ENCODE assay signal across 23 mouse cellular contexts in genomic region chr10:25961066-25961465, GRCm38 (mm10).
"Had no signal": no experiment of that assay in that cellular context is flagged by ENCODE, and none has a peak within 500 bp of the region (broad histone marks: within the 10 kb centered on the region; RNA-seq: fewer than 3 reads in every experiment).

No protein-coding gene starts in this region.

- H3K27me3 ChIP-seq: heart, embryonic 12.5 days; hindbrain, embryonic 13.5 days; hindbrain, embryonic 15.5 days; kidney, embryonic 15.5 days; limb, embryonic 13.5 days; limb, embryonic 15.5 days; liver, embryonic 12.5 days had no signal

- H3K4me3 ChIP-seq: heart, embryonic 10.5 days; heart, embryonic 12.5 days; hindbrain, embryonic 13.5 days; hindbrain, embryonic 15.5 days; kidney, embryonic 15.5 days; limb, embryonic 13.5 days; limb, embryonic 15.5 days; liver, embryonic 12.5 days had no signal

- H3K9me3 ChIP-seq: heart, embryonic 10.5 days; hindbrain, embryonic 13.5 days; hindbrain, embryonic 15.5 days; kidney, embryonic 15.5 days; limb, embryonic 13.5 days; limb, embryonic 15.5 days; liver, embryonic 12.5 days had no signal

- H3K27ac ChIP-seq: heart, embryonic 10.5 days; hindbrain, embryonic 13.5 days; hindbrain, embryonic 15.5 days; hindbrain, postnatal 0 days; kidney, embryonic 15.5 days; kidney, postnatal 0 days; limb, embryonic 13.5 days; limb, embryonic 15.5 days; liver, embryonic 12.5 days; liver, embryonic 14.5 days had no signal

- H3K4me1 ChIP-seq: heart, embryonic 10.5 days; heart, embryonic 12.5 days; hindbrain, embryonic 15.5 days; kidney, embryonic 15.5 days; limb, embryonic 13.5 days; limb, embryonic 15.5 days; liver, embryonic 12.5 days had no signal

- ATAC-seq: hindbrain, postnatal 0 days; liver, embryonic 12.5 days had no signal

- H3K9ac ChIP-seq: heart, embryonic 12.5 days; hindbrain, embryonic 13.5 days; hindbrain, embryonic 15.5 days; kidney, embryonic 15.5 days; limb, embryonic 13.5 days; limb, embryonic 15.5 days; liver, embryonic 12.5 days; liver, embryonic 14.5 days had no signal

- H3K4me2 ChIP-seq: heart, embryonic 12.5 days; hindbrain, embryonic 13.5 days; hindbrain, embryonic 15.5 days; kidney, embryonic 15.5 days; limb, embryonic 13.5 days; limb, embryonic 15.5 days; liver, embryonic 12.5 days had no signal

- DNase-seq: gastrocnemius, postnatal 14 days; gastrocnemius, postnatal 36 days; heart, adult 18-20 months; heart, postnatal 10 days; kidney, adult 11 months; kidney, adult 2 months; kidney, adult 9 months; kidney, postnatal 14 days; kidney, postnatal 36 days; layer of hippocampus, adult 9-11 months; layer of hippocampus, postnatal 36 days; left cerebral cortex, postnatal 4 days had no signal

- H3K36me3 ChIP-seq: heart, embryonic 10.5 days; heart, embryonic 12.5 days; hindbrain, embryonic 13.5 days; hindbrain, embryonic 15.5 days; kidney, embryonic 15.5 days; limb, embryonic 13.5 days; limb, embryonic 15.5 days; liver, embryonic 12.5 days had no signal
